Mouse (Mus musculus) lung, adult 2 months (tissue): ENCODE results near the gene Tmem53.

Experiments
- CTCF ChIP-seq: fragments of 200-500 bp; IDR thresholded peaks from 2 replicates; pipeline ENCODE4 v1.5.1; 2011; ENCODE audit warnings: mild to moderate bottlenecking, low read length, control low read depth; ENCODE audit not compliant: insufficient read depth
- POLR2A ChIP-seq: fragments of 200-500 bp; IDR thresholded peaks from 2 replicates; pipeline ENCODE4 v1.6.1; 2011; ENCODE audit warnings: low read depth, mild to moderate bottlenecking, control low read depth, low read length, borderline replicate concordance; ENCODE audit errors: extremely low read depth

DNA sequence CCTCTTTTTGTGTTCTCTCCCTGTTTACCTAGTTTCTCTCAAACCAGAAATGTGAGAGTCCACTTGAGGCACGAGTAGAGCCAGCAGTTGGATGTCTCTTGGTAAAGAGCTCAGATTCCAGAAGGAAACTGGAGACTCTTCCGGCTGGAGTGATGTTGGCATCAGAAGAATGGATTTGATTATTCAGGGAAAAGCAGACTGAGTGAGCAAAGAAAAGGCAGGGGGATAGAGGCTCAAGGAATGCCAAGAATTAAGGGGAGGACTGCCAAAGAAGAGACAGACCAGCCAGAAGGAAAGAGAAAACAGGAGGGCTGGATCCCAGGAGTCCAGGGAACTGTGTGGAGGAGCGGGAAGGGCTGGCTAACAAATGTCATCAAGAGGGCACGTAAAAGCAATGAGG is 15.9 kb upstream of the Tmem53 start:
- TF ChIP-seq CTCF, result no peak
- no peak for TF ChIP-seq POLR2A
